Mouse (Mus musculus): ENCODE measurements at regions not wholly inside any gene's neighbourhood (a gene's known extent, or its start where the extent isn't known, plus 50 kb on each side); places are given as distances from the start of the nearest gene placed in this dataset.

GRCm38 (mm10) chr9:30284562-30285323 lies 142.2 kb upstream of the Snx19 start:
- no peak for TF ChIP-seq CTCF (IDR thresholded peaks at IDR 0.05; ENCODE audit: borderline replicate concordance, extremely low read depth, insufficient read depth, insufficient read length)
- TF ChIP-seq POLR2A (IDR thresholded peaks at IDR 0.05; ENCODE audit: borderline replicate concordance, extremely low read depth, insufficient read depth, insufficient read length, poor library complexity, severe bottlenecking) = no peak
